Mouse (Mus musculus): ENCODE measurements around the gene Rsrp1.

- peak; percentile 56 for TF ChIP-seq CTCF (IDR thresholded peaks at IDR 0.05; ENCODE audit: control insufficient read depth, insufficient read depth, insufficient replicate concordance, low read depth, low read length)
- TF ChIP-seq POLR2A (IDR thresholded peaks at IDR 0.05; ENCODE audit: control insufficient read depth, low read depth, low read length), result no peak
Observed at GRCm38 (mm10) chr4:134879410-134879981, 43.9 kb upstream of the Rsrp1 start.
